Mouse (Mus musculus): Measurements from ENCODE around the gene Glod4. TPM values are rescaled to one million over a fixed set of nuclear protein-coding genes. Genes with fewer than 3 reads are reported as not detected.

Glod4 gene
- polyA plus RNA-seq, 1 experiment from 2014 or later: 123 TPM

- peaks cover 20% of the 10 kb centered on the region for H3K4me1 ChIP-seq (ENCODE audit: control insufficient read depth, insufficient read depth, low read length)
- no peak for ATAC-seq
- no peaks in the 10 kb centered on the region for H3K9me3 ChIP-seq (replicated peaks; ENCODE audit: control insufficient read depth, low read length, poor library complexity, severe bottlenecking)
- 80% methylated on average over 4 of the region's 4 CpGs for WGBS
- peaks cover 15% of the 10 kb centered on the region for H3K36me3 ChIP-seq (ENCODE audit: control insufficient read depth, insufficient read depth, low read length)
- H3K9ac ChIP-seq (ENCODE audit: low read depth, low read length): no peak overlapping the region
- H3K4me2 ChIP-seq (ENCODE audit: low read length): no peak overlapping the region
- no peaks in the 10 kb centered on the region for H3K27me3 ChIP-seq (ENCODE audit: control insufficient read depth, insufficient read depth, low read depth, low read length)
- no peak overlapping the region for H3K27ac ChIP-seq (ENCODE audit: low read length)
- no peak overlapping the region for H3K4me3 ChIP-seq (ENCODE audit: low read depth, low read length)
Measured at GRCm38 (mm10) chr11:76150980-76151379, 92.5 kb downstream of the Glod4 start.

GRCm38 (mm10) chr11:76148055-76149008 lies 95.2 kb downstream of the Glod4 start:
- peak overlapping the region; percentile 71 for H3K27ac ChIP-seq (ENCODE audit: low read length)
- H3K9ac ChIP-seq (ENCODE audit: low read depth, low read length): no peak overlapping the region
- no peaks in the 10 kb centered on the region for H3K9me3 ChIP-seq (replicated peaks; ENCODE audit: control insufficient read depth, low read length, poor library complexity, severe bottlenecking)
- peaks cover 20% of the 10 kb centered on the region for H3K4me1 ChIP-seq (ENCODE audit: control insufficient read depth, insufficient read depth, low read length)
- no peaks in the 10 kb centered on the region for H3K27me3 ChIP-seq (ENCODE audit: control insufficient read depth, insufficient read depth, low read depth, low read length)
- H3K4me2 ChIP-seq (ENCODE audit: low read length): no peak overlapping the region
- H3K36me3 ChIP-seq (ENCODE audit: control insufficient read depth, insufficient read depth, low read length): peaks cover 5% of the 10 kb centered on the region; the same call in 1 of the 2 replicates
- H3K4me3 ChIP-seq (ENCODE audit: low read depth, low read length): no peak overlapping the region
- ATAC-seq: peak; percentile 64; the same call in 1 of the 2 replicates
- 62% methylated on average over 8 of the region's 8 CpGs for WGBS

GRCm38 (mm10) chr11:76146187-76147010 lies 97.1 kb downstream of the Glod4 start:
- H3K4me2 ChIP-seq (ENCODE audit: low read length): no peak overlapping the region
- H3K36me3 ChIP-seq (ENCODE audit: control insufficient read depth, insufficient read depth, low read length): no peaks in the 10 kb centered on the region; the same call in 1 of the 2 replicates
- H3K4me1 ChIP-seq (ENCODE audit: control insufficient read depth, insufficient read depth, low read length): peaks cover 20% of the 10 kb centered on the region
- H3K27me3 ChIP-seq (ENCODE audit: control insufficient read depth, insufficient read depth, low read depth, low read length): no peaks in the 10 kb centered on the region
- H3K27ac ChIP-seq (ENCODE audit: low read length): no peak overlapping the region
- no peaks in the 10 kb centered on the region for H3K9me3 ChIP-seq (replicated peaks; ENCODE audit: control insufficient read depth, low read length, poor library complexity, severe bottlenecking)
- H3K9ac ChIP-seq (ENCODE audit: low read depth, low read length): no peak overlapping the region
- 87% methylated on average over 8 of the region's 8 CpGs for whole genome bisulfite sequencing
- H3K4me3 ChIP-seq (ENCODE audit: low read depth, low read length): no peak overlapping the region
- ATAC-seq: no peak

GRCm38 (mm10) chr11:76145169-76145568 lies 98.4 kb downstream of the Glod4 start:
- Histone ChIP-seq H3K4me1 (ENCODE audit: control insufficient read depth, insufficient read depth, low read length) (peaks cover 20% of the 10 kb centered on the region), H3K9me3 (replicated peaks; ENCODE audit: control insufficient read depth, low read length, poor library complexity, severe bottlenecking) (no peaks in the 10 kb centered on the region), H3K27me3 (ENCODE audit: control insufficient read depth, insufficient read depth, low read depth, low read length) (no peaks in the 10 kb centered on the region), H3K36me3 (ENCODE audit: control insufficient read depth, insufficient read depth, low read length) (no peaks in the 10 kb centered on the region; the same call in 1 of the 2 replicates), H3K4me2 (ENCODE audit: low read length) (no peak overlapping the region), H3K27ac (ENCODE audit: low read length) (no peak overlapping the region), H3K4me3 (ENCODE audit: low read depth, low read length) (no peak overlapping the region), H3K9ac (ENCODE audit: low read depth, low read length) (no peak overlapping the region)
- no peak for ATAC-seq
- 92% methylated on average over 1 of the region's 1 CpGs for WGBS

GRCm38 (mm10) chr11:76144386-76144785 lies 99.1 kb downstream of the Glod4 start:
- H3K9me3 ChIP-seq (replicated peaks; ENCODE audit: control insufficient read depth, low read length, poor library complexity, severe bottlenecking): no peaks in the 10 kb centered on the region
- no peak overlapping the region for H3K27ac ChIP-seq (ENCODE audit: low read length)
- no peaks in the 10 kb centered on the region; the same call in 1 of the 2 replicates for H3K36me3 ChIP-seq (ENCODE audit: control insufficient read depth, insufficient read depth, low read length)
- 97% methylated on average over 8 of the region's 8 CpGs for WGBS
- H3K27me3 ChIP-seq (ENCODE audit: control insufficient read depth, insufficient read depth, low read depth, low read length): no peaks in the 10 kb centered on the region
- H3K4me3 ChIP-seq (ENCODE audit: low read depth, low read length): no peak overlapping the region
- H3K4me1 ChIP-seq (ENCODE audit: control insufficient read depth, insufficient read depth, low read length): peaks cover 20% of the 10 kb centered on the region
- no peak overlapping the region for H3K4me2 ChIP-seq (ENCODE audit: low read length)
- no peak for ATAC-seq
- no peak overlapping the region for H3K9ac ChIP-seq (ENCODE audit: low read depth, low read length)

- no peak overlapping the region for H3K9ac ChIP-seq (ENCODE audit: low read depth, low read length)
- H3K4me3 ChIP-seq (ENCODE audit: low read depth, low read length): no peak overlapping the region
- H3K36me3 ChIP-seq (ENCODE audit: control insufficient read depth, insufficient read depth, low read length): peaks cover 21% of the 10 kb centered on the region
- ATAC-seq: no peak
- no peaks in the 10 kb centered on the region for H3K9me3 ChIP-seq (replicated peaks; ENCODE audit: control insufficient read depth, low read length, poor library complexity, severe bottlenecking)
- no peaks in the 10 kb centered on the region for H3K4me1 ChIP-seq (ENCODE audit: control insufficient read depth, insufficient read depth, low read length)
- H3K4me2 ChIP-seq (ENCODE audit: low read length): no peak overlapping the region
- WGBS: 83% methylated on average over 3 of the region's 3 CpGs
- H3K27ac ChIP-seq (ENCODE audit: low read length): no peak overlapping the region
- no peaks in the 10 kb centered on the region for H3K27me3 ChIP-seq (ENCODE audit: control insufficient read depth, insufficient read depth, low read depth, low read length)
Measured at GRCm38 (mm10) chr11:76137996-76138395, 105.5 kb downstream of the Glod4 start.

GRCm38 (mm10) chr11:76135641-76136437 lies 107.7 kb downstream of the Glod4 start:
- Histone ChIP-seq H3K4me3 (ENCODE audit: low read depth, low read length) (no peak overlapping the region), H3K36me3 (ENCODE audit: control insufficient read depth, insufficient read depth, low read length) (peaks cover 25% of the 10 kb centered on the region), H3K27ac (ENCODE audit: low read length) (no peak overlapping the region), H3K9ac (ENCODE audit: low read depth, low read length) (no peak overlapping the region), H3K4me2 (ENCODE audit: low read length) (no peak overlapping the region), H3K27me3 (ENCODE audit: control insufficient read depth, insufficient read depth, low read depth, low read length) (no peaks in the 10 kb centered on the region), H3K4me1 (ENCODE audit: control insufficient read depth, insufficient read depth, low read length) (no peaks in the 10 kb centered on the region), H3K9me3 (replicated peaks; ENCODE audit: control insufficient read depth, low read length, poor library complexity, severe bottlenecking) (no peaks in the 10 kb centered on the region)
- no peak for ATAC-seq
- 85% methylated on average over 7 of the region's 7 CpGs for WGBS

GRCm38 (mm10) chr11:76130859-76131258 lies 112.7 kb downstream of the Glod4 start:
- H3K36me3 ChIP-seq (ENCODE audit: control insufficient read depth, insufficient read depth, low read length): peaks cover 27% of the 10 kb centered on the region
- no peak overlapping the region for H3K4me2 ChIP-seq (ENCODE audit: low read length)
- no peak overlapping the region for H3K27ac ChIP-seq (ENCODE audit: low read length)
- H3K9me3 ChIP-seq (replicated peaks; ENCODE audit: control insufficient read depth, low read length, poor library complexity, severe bottlenecking): no peaks in the 10 kb centered on the region
- 88% methylated on average over 5 of the region's 5 CpGs for WGBS
- H3K4me3 ChIP-seq (ENCODE audit: low read depth, low read length): no peak overlapping the region
- ATAC-seq: no peak
- H3K27me3 ChIP-seq (ENCODE audit: control insufficient read depth, insufficient read depth, low read depth, low read length): no peaks in the 10 kb centered on the region
- no peaks in the 10 kb centered on the region for H3K4me1 ChIP-seq (ENCODE audit: control insufficient read depth, insufficient read depth, low read length)
- H3K9ac ChIP-seq (ENCODE audit: low read depth, low read length): no peak overlapping the region
